ENCODE assay signal across 15 mouse cellular contexts in genomic region chr3:30220701-30221412, GRCm38 (mm10).
A peak's percentile ranks its signal among the peaks of the same experiment; 100 is the strongest.
DNase-seq lines count a peak whose midpoint lies in the region; ATAC-seq and TF ChIP-seq lines count a peak whose summit lies in the region.
"Had no signal": no experiment of that assay in that cellular context is flagged by ENCODE, and none has a peak within 500 bp of the region (broad histone marks: within the 10 kb centered on the region; RNA-seq: fewer than 3 reads in every experiment).

No protein-coding gene starts in this region.

- H3K4me1 ChIP-seq in lung, embryonic 16.5 days (replicated peaks; ENCODE audit: control insufficient read depth, insufficient read depth, low read length): peaks cover 30% of the 10 kb centered on the region
- peaks cover 70% of the 10 kb centered on the region for H3K4me1 ChIP-seq in embryonic facial prominence, embryonic 10.5 days
- H3K4me1 ChIP-seq in forebrain, embryonic 16.5 days (replicated peaks; ENCODE audit: control insufficient read depth, insufficient read depth, low read length): peaks cover 14% of the 10 kb centered on the region
- H3K4me1 ChIP-seq in midbrain, embryonic 14.5 days (ENCODE audit: control insufficient read depth, insufficient read depth, low read length): peaks cover 15% of the 10 kb centered on the region; the same call in 1 of the 2 replicates
- H3K4me1 ChIP-seq in stomach, postnatal 0 days (replicated peaks; ENCODE audit: control insufficient read depth, insufficient read depth): no peaks in the 10 kb centered on the region

- peak overlapping the region; percentile 53 for H3K27ac ChIP-seq in lung, embryonic 16.5 days (ENCODE audit: low read length)
- H3K27ac ChIP-seq in embryonic facial prominence, embryonic 10.5 days (replicated peaks): peak overlapping the region; percentile 40
- H3K27ac ChIP-seq in forebrain, embryonic 16.5 days (ENCODE audit: low read length): no peak overlapping the region
- H3K27ac ChIP-seq in midbrain, embryonic 14.5 days (replicated peaks; ENCODE audit: low read depth, low read length): no peak overlapping the region
- no peak overlapping the region for H3K27ac ChIP-seq in stomach, postnatal 0 days (replicated peaks)
- H3K27ac ChIP-seq: embryonic facial prominence, embryonic 13.5 days had no signal

- WGBS in lung, embryonic 16.5 days: 67% methylated on average over 19 of the region's 19 CpGs
- 35% methylated on average over 19 of the region's 19 CpGs for WGBS in embryonic facial prominence, embryonic 10.5 days
- 14% methylated on average over 19 of the region's 19 CpGs for WGBS in forebrain, embryonic 16.5 days
- 7% methylated on average over 19 of the region's 19 CpGs for WGBS in midbrain, embryonic 14.5 days
- WGBS in stomach, postnatal 0 days: 78% methylated on average over 19 of the region's 19 CpGs

- DNase-seq in lung, postnatal 14 days: no peak
- peak; percentile 50 for DNase-seq in embryonic facial prominence, embryonic 10.5 days (ENCODE audit: low spot score)
- DNase-seq in midbrain, embryonic 14.5 days: peak; percentile 58
- DNase-seq in stomach, postnatal 0 days (ENCODE audit: low spot score): no peak
- DNase-seq: adrenal gland, adult 2 months; cerebellum, adult 9-10 months; gastrocnemius, postnatal 14 days; kidney, postnatal 10 days had no signal

- H3K9ac ChIP-seq in lung, embryonic 16.5 days (ENCODE audit: low read length): no peak overlapping the region
- H3K9ac ChIP-seq in forebrain, embryonic 16.5 days (replicated peaks; ENCODE audit: low read depth, low read length): no peak overlapping the region
- H3K9ac ChIP-seq in midbrain, embryonic 14.5 days (replicated peaks; ENCODE audit: low read length): no peak overlapping the region
- no peak overlapping the region for H3K9ac ChIP-seq in stomach, postnatal 0 days (ENCODE audit: low read length)
- H3K9ac ChIP-seq: embryonic facial prominence, embryonic 13.5 days had no signal

- no peak for TF ChIP-seq EP300 in stomach, postnatal 0 days (optimal IDR thresholded peaks at IDR 0.05)

- ATAC-seq in lung, embryonic 16.5 days (ENCODE audit: low read depth): no peak
- ATAC-seq in forebrain, embryonic 16.5 days: peak; percentile 54; the same call in 1 of the 2 replicates
- peak; percentile 53; the same call in 1 of the 2 replicates for ATAC-seq in midbrain, embryonic 14.5 days (ENCODE audit: low FRiP score, low TSS enrichment)
- ATAC-seq in erythroid progenitor cell, adult 5-6 weeks (replicated peaks; ENCODE audit: low FRiP score, poor library complexity, severe bottlenecking): no peak
- no peak for ATAC-seq in stomach, postnatal 0 days (ENCODE audit: low FRiP score, low TSS enrichment)
- ATAC-seq: intestine, postnatal 0 days; lung, postnatal 0 days had no signal

- no peak for TF ChIP-seq CTCF in stomach, postnatal 0 days (IDR thresholded peaks at IDR 0.05; ENCODE audit: low read depth)

- no peak overlapping the region for H3K4me2 ChIP-seq in lung, embryonic 16.5 days (ENCODE audit: low read depth, low read length)
- H3K4me2 ChIP-seq in forebrain, embryonic 16.5 days (ENCODE audit: low read length): peak overlapping the region; percentile 7; the same call in 1 of the 2 replicates
- H3K4me2 ChIP-seq in midbrain, embryonic 14.5 days (ENCODE audit: low read length): peak overlapping the region; percentile 17; the same call in 1 of the 2 replicates
- no peak overlapping the region for H3K4me2 ChIP-seq in stomach, postnatal 0 days (replicated peaks; ENCODE audit: low read depth)

- no peaks in the 10 kb centered on the region for H3K9me3 ChIP-seq in lung, embryonic 16.5 days (ENCODE audit: control insufficient read depth, low read length)
- H3K9me3 ChIP-seq in embryonic facial prominence, embryonic 10.5 days: no peaks in the 10 kb centered on the region
- H3K9me3 ChIP-seq in forebrain, embryonic 16.5 days (ENCODE audit: control insufficient read depth, low read length): no peaks in the 10 kb centered on the region
- H3K9me3 ChIP-seq in midbrain, embryonic 14.5 days (ENCODE audit: control insufficient read depth, low read length): no peaks in the 10 kb centered on the region
- no peaks in the 10 kb centered on the region for H3K9me3 ChIP-seq in stomach, postnatal 0 days (ENCODE audit: control insufficient read depth, low read length)
- H3K9me3 ChIP-seq: embryonic facial prominence, embryonic 13.5 days; G1E had no signal

- H3K27me3 ChIP-seq in lung, embryonic 16.5 days (ENCODE audit: control insufficient read depth, insufficient read depth, low read depth, low read length): no peaks in the 10 kb centered on the region
- H3K27me3 ChIP-seq in embryonic facial prominence, embryonic 10.5 days (replicated peaks; ENCODE audit: low read depth, poor library complexity, severe bottlenecking): peaks cover 44% of the 10 kb centered on the region
- H3K27me3 ChIP-seq in forebrain, embryonic 16.5 days (replicated peaks; ENCODE audit: control insufficient read depth, insufficient read depth, low read length): peaks cover 31% of the 10 kb centered on the region
- peaks cover 36% of the 10 kb centered on the region for H3K27me3 ChIP-seq in midbrain, embryonic 14.5 days (ENCODE audit: control insufficient read depth, insufficient read depth, low read length)
- peaks cover 3% of the 10 kb centered on the region; the same call in 1 of the 2 replicates for H3K27me3 ChIP-seq in stomach, postnatal 0 days (ENCODE audit: control insufficient read depth, insufficient read depth, low read length)

- H3K36me3 ChIP-seq in lung, embryonic 16.5 days (ENCODE audit: control insufficient read depth, insufficient read depth, low read length): no peaks in the 10 kb centered on the region
- H3K36me3 ChIP-seq in embryonic facial prominence, embryonic 10.5 days (replicated peaks): no peaks in the 10 kb centered on the region
- no peaks in the 10 kb centered on the region for H3K36me3 ChIP-seq in forebrain, embryonic 16.5 days (ENCODE audit: control insufficient read depth, insufficient read depth)
- no peaks in the 10 kb centered on the region for H3K36me3 ChIP-seq in midbrain, embryonic 14.5 days (ENCODE audit: control insufficient read depth, insufficient read depth, low read length)
- H3K36me3 ChIP-seq in stomach, postnatal 0 days (ENCODE audit: control insufficient read depth, insufficient read depth, low read length): no peaks in the 10 kb centered on the region
- H3K36me3 ChIP-seq: embryonic facial prominence, embryonic 13.5 days; G1E had no signal

- H3K4me3 ChIP-seq in lung, embryonic 16.5 days (ENCODE audit: low read length): no peak overlapping the region
- H3K4me3 ChIP-seq in embryonic facial prominence, embryonic 10.5 days: no peak overlapping the region
- H3K4me3 ChIP-seq in forebrain, embryonic 16.5 days (replicated peaks; ENCODE audit: low read length): no peak overlapping the region
- 0 out of 2 replicates have a peak overlapping the region, but pooled peaks have one; percentile 1 for H3K4me3 ChIP-seq in midbrain, embryonic 14.5 days (replicated peaks; ENCODE audit: low read depth, low read length)
- no peak overlapping the region for H3K4me3 ChIP-seq in stomach, postnatal 0 days (ENCODE audit: low read depth, low read length)

Comparison
In these comparisons a context has a peak if more than half of its experiments do, and no peak if none do; other contexts are left out.
1. ATAC-seq: peak in forebrain, embryonic 16.5 days (single experiment) and midbrain, embryonic 14.5 days (single experiment); none in lung, embryonic 16.5 days (single experiment), erythroid progenitor cell, adult 5-6 weeks (single experiment) and stomach, postnatal 0 days (single experiment).
2. H3K27ac ChIP-seq: peak in lung, embryonic 16.5 days (single experiment) and embryonic facial prominence, embryonic 10.5 days (single experiment); none in forebrain, embryonic 16.5 days (single experiment), midbrain, embryonic 14.5 days (single experiment) and stomach, postnatal 0 days (single experiment).
3. H3K4me2 ChIP-seq: peak in forebrain, embryonic 16.5 days (single experiment) and midbrain, embryonic 14.5 days (single experiment); none in lung, embryonic 16.5 days (single experiment) and stomach, postnatal 0 days (single experiment).
4. DNase-seq: peak in embryonic facial prominence, embryonic 10.5 days (single experiment) and midbrain, embryonic 14.5 days (single experiment); none in lung, postnatal 14 days (single experiment) and stomach, postnatal 0 days (single experiment).